Mouse (Mus musculus): ENCODE data around the gene Tmem196. TPM values are rescaled to one million over a fixed set of nuclear protein-coding genes. Genes with fewer than 3 reads are reported as not detected.

Gene Tmem196
- polyA plus RNA-seq (2017; shearing (Covaris generic)), result not detected

GRCm38 (mm10) chr12:119945589-119946310 is at the start of gene Tmem196:
TSS of gene Tmem196 (plus strand) at chr12:119945822.

Data from CD4-positive, CD25-positive, alpha-beta regulatory T cell, adult 9 weeks (primary cell).